Mouse (Mus musculus) liver, embryonic 14.5 days (tissue): ENCODE data around the gene Capn11.

Source experiments
- CTCF ChIP-seq: IDR thresholded peaks from 2 replicates; pipeline ENCODE4 v1.5.1; 2016; ENCODE audit warnings: antibody characterized with exemption, low read depth, control low read depth
- EP300 ChIP-seq: IDR thresholded peaks from 2 replicates; pipeline ENCODE4 v1.6.1; 2016; ENCODE audit warnings: antibody characterized with exemption, low read depth

DNA sequence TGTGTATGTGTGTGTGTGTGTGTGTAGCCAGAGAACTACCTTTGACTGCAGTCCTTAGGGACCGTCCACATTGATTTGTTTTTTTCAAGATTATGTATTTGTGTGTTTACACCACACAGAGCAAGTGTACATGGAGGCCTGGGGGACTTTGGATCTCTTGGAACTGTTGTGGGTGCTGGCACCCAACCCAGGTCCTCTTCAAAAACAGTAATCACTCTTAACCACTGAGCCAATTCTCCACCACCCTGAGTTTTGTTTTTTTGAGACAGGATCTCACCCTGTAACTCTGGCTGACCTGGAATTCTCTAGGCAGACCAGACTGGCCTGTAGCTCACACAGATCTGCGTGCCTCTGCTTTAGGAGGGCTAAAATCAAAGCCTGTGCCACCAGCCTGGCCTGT, 60.7 kb downstream of the Capn11 start:
- TF ChIP-seq EP300 (no peak), CTCF (no peak)
